Mouse (Mus musculus) cerebellum, postnatal 10 days (tissue): Measurements from ENCODE around the gene Lgi4.

Source experiments
- DNase-seq, 2 experiments: peaks; one replicate each; pipeline ENCODE4 v3.0.0; 2021; ENCODE audit warnings: mixed read lengths in 2 of 2

The Lgi4 gene

GRCm38 (mm10) chr7:31077885-31078445 lies 18.8 kb downstream of the Lgi4 start:
- peak; percentile 70 to 83 for DNase-seq

GRCm38 (mm10) chr7:31079670-31080069 lies 20.5 kb downstream of the Lgi4 start:
- no peak for DNase-seq

DNA sequence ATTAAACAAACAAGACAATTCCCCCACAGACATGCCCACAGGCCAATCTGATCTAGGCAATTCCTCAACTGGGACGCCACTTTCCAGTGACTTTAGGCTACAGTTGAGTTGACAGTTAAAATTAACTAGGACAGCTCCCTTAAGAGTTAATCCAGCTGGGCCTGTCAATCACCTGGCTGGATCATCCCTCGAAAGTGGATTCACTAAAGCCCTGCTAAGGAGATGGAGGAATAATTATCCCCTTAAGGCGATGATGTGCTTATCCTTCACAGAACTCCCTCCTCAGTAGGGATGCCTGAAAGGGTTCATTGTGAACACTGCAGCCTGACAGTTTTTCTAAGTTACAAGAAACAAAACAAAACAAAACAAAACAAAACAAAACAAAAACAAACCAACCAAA lies 21.5 kb downstream of the Lgi4 start:
- DNase-seq = no peak

DNA sequence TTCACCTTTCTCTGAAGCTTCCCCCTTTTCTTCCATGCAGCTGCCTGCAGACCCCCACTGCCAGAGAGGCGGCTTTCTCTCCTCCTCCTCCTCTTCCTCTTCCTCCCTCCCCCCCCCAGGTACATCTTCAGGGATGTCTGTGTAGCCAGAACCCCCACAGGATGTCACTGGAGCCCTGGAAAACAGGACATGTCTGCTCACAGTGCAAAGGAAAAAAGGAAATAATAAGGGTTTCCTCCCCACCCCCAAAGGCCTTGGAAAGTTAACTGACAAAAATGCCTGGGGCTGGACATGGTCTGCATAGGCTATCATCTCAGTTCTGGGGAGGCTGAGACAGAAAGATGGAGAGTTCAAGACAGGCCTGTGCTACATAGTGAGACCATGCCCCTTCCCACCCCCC lies 22.0 kb downstream of the Lgi4 start:
- peak; percentile 54 to 55 for DNase-seq

GRCm38 (mm10) chr7:31082106-31082505 lies 23.0 kb downstream of the Lgi4 start:
- DNase-seq = no peak

GRCm38 (mm10) chr7:31082831-31083588 lies 23.9 kb downstream of the Lgi4 start:
- peak; percentile 84 to 86 for DNase-seq

GRCm38 (mm10) chr7:31084140-31084539 lies 25.0 kb downstream of the Lgi4 start:
- no peak for DNase-seq

GRCm38 (mm10) chr7:31085171-31085570 lies 26.0 kb downstream of the Lgi4 start:
- DNase-seq = peak in 1 of 2 experiments; percentile 47

- peak in 1 of 2 experiments; percentile 15 for DNase-seq
Observed at GRCm38 (mm10) chr7:31086175-31086755, 27.1 kb downstream of the Lgi4 start.

DNA sequence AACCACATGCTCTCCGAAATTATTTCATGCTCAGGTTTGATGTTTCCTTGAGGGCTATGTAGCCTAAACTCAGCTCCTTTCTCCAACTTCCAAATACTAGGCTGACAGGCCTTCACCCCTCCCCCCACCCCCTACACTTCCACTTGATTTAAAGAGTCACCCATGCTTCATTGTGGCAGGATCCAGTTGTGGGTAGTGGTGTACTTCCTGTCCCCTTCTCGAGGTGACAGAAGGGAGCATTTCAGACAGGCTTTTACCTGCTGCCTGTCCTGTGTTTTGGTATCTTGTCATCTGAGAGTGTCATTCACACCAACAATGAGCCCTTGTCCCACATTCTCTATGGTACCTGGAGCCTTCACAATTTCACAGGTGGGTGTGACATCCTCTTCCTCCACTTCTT lies 28.1 kb downstream of the Lgi4 start:
- DNase-seq = no peak

DNA sequence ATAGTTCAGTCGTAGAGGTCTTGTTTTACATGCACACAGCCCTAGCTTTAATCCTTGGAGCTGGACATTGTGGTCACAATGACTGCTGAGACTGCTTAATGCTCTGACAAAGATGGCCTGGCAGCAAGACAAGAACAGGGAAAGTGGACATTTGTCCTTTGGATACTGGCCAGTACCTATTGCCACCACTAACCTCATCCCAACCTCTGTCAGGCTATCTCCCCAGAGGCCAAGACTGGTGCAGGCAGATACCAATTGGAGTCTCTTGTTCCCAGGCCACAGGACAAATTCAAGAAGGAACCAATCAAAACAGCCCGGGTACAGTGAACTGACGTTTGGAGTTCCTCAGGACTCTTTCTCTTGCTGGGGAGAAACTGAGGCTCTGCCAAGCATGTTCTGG lies 29.1 kb downstream of the Lgi4 start:
- DNase-seq = no peak

DNA sequence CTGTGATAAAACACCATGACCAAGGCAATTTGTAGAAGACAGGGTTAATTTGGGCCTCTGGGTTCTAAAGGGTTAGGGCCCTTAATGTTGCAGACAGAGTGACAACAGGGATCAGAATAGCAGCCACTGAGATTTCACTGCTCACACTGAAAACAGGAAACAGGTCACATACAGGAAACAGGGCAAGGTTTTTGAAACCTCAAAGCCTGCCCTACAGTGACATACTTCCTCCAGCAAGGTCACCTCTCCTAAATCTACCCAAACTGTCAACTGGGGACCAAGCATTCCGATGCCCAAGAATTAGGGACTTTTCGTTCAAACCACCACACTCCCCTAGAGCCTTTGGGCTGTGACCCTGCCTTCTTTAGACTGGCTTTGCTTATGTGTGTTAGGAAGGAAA lies 30.6 kb downstream of the Lgi4 start:
- no peak for DNase-seq

- DNase-seq = peak; percentile 70
Observed at GRCm38 (mm10) chr7:31094774-31095501, 35.8 kb downstream of the Lgi4 start.

DNA sequence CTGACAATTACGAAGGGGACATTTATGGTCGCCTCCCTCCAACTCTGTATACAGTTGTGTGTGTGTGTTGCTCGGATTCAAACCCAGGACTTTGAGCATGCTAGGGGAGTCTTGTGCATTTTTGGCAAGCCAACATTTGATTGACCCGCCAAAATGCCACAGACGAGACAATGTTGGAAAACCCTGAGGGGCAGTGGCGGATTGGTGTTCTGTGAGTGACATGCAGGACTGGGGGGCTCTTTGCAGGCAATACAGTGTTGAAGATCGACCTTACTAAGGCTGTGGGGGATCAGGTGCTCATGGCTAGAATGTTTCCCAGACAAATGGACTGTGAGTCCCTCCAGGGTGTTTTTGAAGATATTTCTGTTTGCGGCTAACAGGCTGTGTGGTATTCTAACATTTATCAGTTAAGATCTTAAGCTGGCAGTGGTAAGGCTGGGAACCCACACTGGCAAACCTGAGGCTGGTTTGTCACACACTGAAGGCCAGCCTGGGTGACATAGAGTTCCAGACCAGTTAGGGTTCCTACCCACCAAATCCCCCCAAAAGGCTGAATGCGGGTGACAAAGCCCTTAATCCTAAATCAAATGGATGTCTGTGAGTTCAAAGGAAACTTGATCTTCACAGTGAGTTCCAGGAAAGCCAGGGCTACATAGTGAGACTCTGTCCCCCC lies 37.9 kb downstream of the Lgi4 start:
- DNase-seq = no peak

DNA sequence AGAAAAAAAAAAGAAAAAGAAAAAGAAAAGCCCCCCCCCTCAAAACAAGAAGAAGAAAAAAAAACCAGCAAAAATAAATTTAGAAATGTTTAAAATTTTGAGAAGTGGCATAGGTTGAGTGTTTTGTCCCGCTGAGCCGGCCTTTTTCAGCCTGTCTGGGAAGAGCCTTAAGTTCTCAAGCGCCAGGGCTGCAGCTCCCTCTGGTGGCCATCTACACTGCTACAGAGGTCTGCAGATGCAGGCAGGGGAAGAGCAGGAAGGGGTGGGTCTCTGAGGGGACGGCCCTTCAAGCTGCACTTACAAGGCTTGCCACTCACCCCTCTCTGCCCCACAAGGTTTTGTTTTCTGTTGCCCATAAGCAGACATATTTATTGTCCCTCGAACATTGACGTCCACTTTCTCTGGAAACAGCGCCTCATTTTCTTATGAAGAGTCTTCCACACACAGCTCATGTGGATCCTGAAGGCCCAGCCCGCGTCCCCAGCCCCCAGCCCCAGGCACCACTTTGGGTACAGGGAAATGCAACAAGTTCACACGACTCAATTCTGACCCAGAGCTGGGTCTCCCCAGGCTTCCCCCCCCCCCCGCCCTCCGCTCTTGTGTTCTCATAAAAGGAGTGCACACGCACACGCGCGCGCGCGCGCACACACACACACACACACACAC lies 38.6 kb downstream of the Lgi4 start:
- peak; percentile 97 to 98 for DNase-seq

GRCm38 (mm10) chr7:31098697-31099611 lies 39.8 kb downstream of the Lgi4 start:
- peak in 1 of 2 experiments; percentile 49 for DNase-seq

GRCm38 (mm10) chr7:31099612-31099982 lies 40.5 kb downstream of the Lgi4 start:
- peak in 1 of 2 experiments; percentile 43 for DNase-seq

GRCm38 (mm10) chr7:31100786-31101185 lies 41.6 kb downstream of the Lgi4 start:
- DNase-seq = no peak

- peak; percentile 75 to 79 for DNase-seq
Observed at GRCm38 (mm10) chr7:31105061-31105768, 46.1 kb downstream of the Lgi4 start.

- no peak for DNase-seq
Observed at GRCm38 (mm10) chr7:31106166-31106565, 47.0 kb downstream of the Lgi4 start.

GRCm38 (mm10) chr7:31107781-31108180 lies 48.6 kb downstream of the Lgi4 start:
- no peak for DNase-seq
